Mouse (Mus musculus) 3T3-L1 (cell line): Measurements from ENCODE around the gene Scrn1.

Source experiments
- DNase-seq: peaks from one replicate; pipeline ENCODE4 v3.0.0-alpha.2; 2015; ENCODE audit warnings: low read depth, low spot score

The Scrn1 gene

GRCm38 (mm10) chr6:54475926-54476667, 90.2 kb downstream of the Scrn1 start:
- no peak for DNase-seq

- DNase-seq = peak; percentile 9
These were observed 93.2 kb downstream of the Scrn1 start for GRCm38 (mm10) chr6:54472846-54473715.

GRCm38 (mm10) chr6:54471866-54472265, 94.4 kb downstream of the Scrn1 start:
- DNase-seq = no peak

GRCm38 (mm10) chr6:54467371-54467770, 98.9 kb downstream of the Scrn1 start:
- DNase-seq = no peak

DNA sequence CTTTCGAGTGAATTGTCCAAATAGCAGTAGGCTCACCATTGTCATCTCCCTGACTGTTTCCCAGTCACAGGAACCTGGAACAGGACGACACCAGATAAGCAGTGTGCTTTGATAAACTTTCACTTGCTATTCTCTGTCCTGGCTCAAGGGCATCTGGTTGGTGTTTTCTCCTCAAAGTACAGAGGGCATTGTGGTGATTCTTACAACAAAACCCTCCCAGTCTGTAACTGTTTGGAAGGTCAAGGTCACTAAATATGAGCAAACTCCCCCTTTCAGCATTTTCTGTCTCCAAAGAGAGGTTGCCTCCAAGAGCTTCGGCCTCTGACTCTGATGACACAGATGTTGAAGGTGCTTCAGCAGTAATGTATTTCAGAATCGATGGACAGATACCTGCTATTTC, 101.4 kb downstream of the Scrn1 start:
- DNase-seq = no peak

GRCm38 (mm10) chr6:54463701-54464458, 102.4 kb downstream of the Scrn1 start:
- DNase-seq = no peak

GRCm38 (mm10) chr6:54462766-54463165, 103.5 kb downstream of the Scrn1 start:
- no peak for DNase-seq

DNA sequence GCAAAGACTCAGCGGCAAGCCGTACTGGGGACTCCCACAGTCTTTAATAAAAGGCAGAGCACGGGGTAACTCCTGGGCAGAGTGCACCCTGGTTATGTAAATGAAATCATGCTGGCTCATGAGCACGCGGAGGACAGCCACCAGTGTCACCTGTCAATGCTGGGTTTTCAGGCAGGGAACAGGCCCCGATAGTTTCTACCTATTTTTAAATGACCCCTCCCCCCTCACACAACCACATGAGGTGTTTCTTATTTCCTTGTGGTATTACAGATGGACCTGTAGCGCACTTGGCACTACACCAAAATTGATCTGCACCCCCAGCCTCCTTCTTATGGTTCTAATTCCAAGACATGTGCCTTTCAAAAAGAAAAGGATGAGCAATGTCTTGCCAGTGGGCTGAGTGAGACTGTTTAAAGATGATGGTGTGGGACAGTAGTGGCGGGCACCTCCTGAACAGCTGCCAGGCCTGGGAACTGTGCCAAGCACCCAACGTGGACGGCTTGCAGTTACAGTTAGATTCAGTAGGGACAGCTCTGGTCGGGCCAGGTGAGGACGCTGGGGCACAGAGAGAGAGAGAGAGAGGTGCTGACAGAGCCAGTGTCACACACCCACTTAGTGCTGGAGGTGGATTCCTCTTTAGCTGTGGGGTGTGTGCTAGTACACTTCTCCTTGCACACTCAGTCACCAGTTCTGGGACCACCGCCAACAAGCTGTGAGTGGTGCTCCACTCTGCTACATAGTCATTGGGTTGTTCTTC, 105.2 kb downstream of the Scrn1 start:
- DNase-seq = no peak

DNA sequence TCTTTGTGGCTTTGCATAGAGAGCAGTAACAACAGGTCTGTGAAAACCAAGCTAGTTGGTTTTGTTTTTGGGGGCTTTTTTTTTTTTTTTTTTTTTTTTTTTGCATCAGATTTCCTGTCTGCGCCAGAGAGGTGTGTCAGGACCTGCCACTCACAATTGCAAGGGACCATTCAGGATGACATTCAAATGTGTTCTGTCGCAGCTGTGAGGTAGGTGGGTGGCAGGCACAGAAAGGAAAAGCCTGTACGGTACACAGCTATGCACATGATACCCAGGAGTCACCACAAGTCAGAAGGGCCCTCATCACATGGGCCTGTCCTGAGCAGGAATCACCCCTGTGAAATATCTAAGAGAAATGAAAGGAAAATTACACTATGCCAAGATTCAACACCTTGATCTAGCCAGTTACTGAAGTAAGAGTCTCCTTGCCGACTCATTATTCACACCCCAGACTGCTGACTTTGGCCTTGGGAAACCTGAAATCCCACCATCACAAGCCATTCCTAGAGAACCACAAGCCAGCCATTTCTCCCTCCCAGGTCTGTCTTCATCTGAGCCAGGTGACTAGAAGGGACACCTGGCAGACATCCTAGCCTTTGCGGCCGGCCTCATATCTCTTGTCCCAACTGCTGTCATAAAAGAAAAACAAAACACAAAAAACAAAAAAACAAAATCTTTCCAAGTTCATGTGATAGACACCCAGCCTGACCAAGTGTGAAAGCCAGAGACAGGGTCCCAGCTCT, 105.9 kb downstream of the Scrn1 start:
- DNase-seq = no peak

DNA sequence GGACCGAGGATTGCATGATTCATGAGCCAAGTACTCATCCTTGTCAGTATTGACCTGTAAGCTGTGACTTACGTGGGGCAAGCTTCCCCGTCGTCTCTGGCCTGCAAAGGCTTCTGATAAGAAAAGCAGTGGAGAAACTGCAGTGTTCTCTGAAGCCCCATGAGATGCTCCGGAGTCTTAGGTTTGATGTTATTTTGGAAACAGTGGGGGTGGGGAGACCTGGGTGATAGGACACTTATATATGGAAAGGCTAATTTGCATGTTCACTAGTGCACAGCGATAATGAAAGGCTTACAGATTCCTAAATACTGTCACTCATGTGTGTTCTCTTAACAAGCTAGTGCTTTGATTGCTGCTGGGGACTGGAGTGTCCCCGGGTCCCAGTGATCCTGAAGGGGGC, 106.6 kb downstream of the Scrn1 start:
- DNase-seq = no peak
